Mouse (Mus musculus): ENCODE measurements around the gene Ppp2r5a. TPM values are rescaled to one million over a fixed set of nuclear protein-coding genes. Genes with fewer than 3 reads are reported as not detected.
A peak's percentile ranks its signal among the peaks of the same experiment; 100 is the strongest.

Gene Ppp2r5a
- polyA plus RNA-seq, 1 experiment from 2014 or later, result 22.8 TPM

GRCm38 (mm10) chr1:191378080-191378479 lies 25.0 kb downstream of the Ppp2r5a start:
- H3K27ac ChIP-seq (ENCODE audit: low read length), result no peak overlapping the region
- no peak for ATAC-seq (replicated peaks; ENCODE audit: extremely low read depth, insufficient read depth, low FRiP score)

GRCm38 (mm10) chr1:191375644-191375998 lies 27.5 kb downstream of the Ppp2r5a start:
- ATAC-seq (replicated peaks; ENCODE audit: extremely low read depth, insufficient read depth, low FRiP score), result no peak
- Histone ChIP-seq H3K36me3 (ENCODE audit: control insufficient read depth, insufficient read depth) (0 out of 2 replicates have a peak, but pooled peaks cover 2% of the 10 kb centered on the region), H3K9ac (ENCODE audit: low read length) (no peak overlapping the region), H3K27me3 (ENCODE audit: control insufficient read depth, insufficient read depth, low read length) (no peaks in the 10 kb centered on the region), H3K9me3 (replicated peaks; ENCODE audit: control insufficient read depth, low read length) (no peaks in the 10 kb centered on the region), H3K4me2 (ENCODE audit: low read depth, low read length) (0 out of 2 replicates have a peak overlapping the region, but pooled peaks have one; percentile 26), H3K4me3 (ENCODE audit: low read length) (no peak overlapping the region), H3K4me1 (ENCODE audit: control insufficient read depth, insufficient read depth, low read length) (peaks cover 22% of the 10 kb centered on the region), H3K27ac (ENCODE audit: low read length) (peak overlapping the region; percentile 48)
- 38% methylated on average over 5 of the region's 5 CpGs for WGBS

More at GRCm38 (mm10) chr1:191378080-191378479, 25.0 kb downstream of the Ppp2r5a start:
- WGBS, result 96% methylated on average over 2 of the region's 2 CpGs
- no peak overlapping the region for H3K4me2 ChIP-seq (ENCODE audit: low read depth, low read length)
- no peak overlapping the region for H3K9ac ChIP-seq (ENCODE audit: low read length)
- no peaks in the 10 kb centered on the region for H3K36me3 ChIP-seq (ENCODE audit: control insufficient read depth, insufficient read depth)
- H3K27me3 ChIP-seq (ENCODE audit: control insufficient read depth, insufficient read depth, low read length), result no peaks in the 10 kb centered on the region
- no peak overlapping the region for H3K4me3 ChIP-seq (ENCODE audit: low read length)
- no peaks in the 10 kb centered on the region for H3K9me3 ChIP-seq (replicated peaks; ENCODE audit: control insufficient read depth, low read length)
- H3K4me1 ChIP-seq (ENCODE audit: control insufficient read depth, insufficient read depth, low read length), result peaks cover 26% of the 10 kb centered on the region

GRCm38 (mm10) chr1:191374993-191375643 lies 28.0 kb downstream of the Ppp2r5a start:
- WGBS, result 50% methylated on average over 10 of the region's 10 CpGs
- H3K27ac ChIP-seq (ENCODE audit: low read length), result no peak overlapping the region
- H3K4me1 ChIP-seq (ENCODE audit: control insufficient read depth, insufficient read depth, low read length), result peaks cover 22% of the 10 kb centered on the region
- H3K9ac ChIP-seq (ENCODE audit: low read length), result no peak overlapping the region
- no peak overlapping the region for H3K4me3 ChIP-seq (ENCODE audit: low read length)
- H3K4me2 ChIP-seq (ENCODE audit: low read depth, low read length), result peak overlapping the region; percentile 26; the same call in 1 of the 2 replicates
- 0 out of 2 replicates have a peak, but pooled peaks cover 2% of the 10 kb centered on the region for H3K36me3 ChIP-seq (ENCODE audit: control insufficient read depth, insufficient read depth)
- no peaks in the 10 kb centered on the region for H3K27me3 ChIP-seq (ENCODE audit: control insufficient read depth, insufficient read depth, low read length)
- ATAC-seq (replicated peaks; ENCODE audit: extremely low read depth, insufficient read depth, low FRiP score), result no peak
- H3K9me3 ChIP-seq (replicated peaks; ENCODE audit: control insufficient read depth, low read length), result no peaks in the 10 kb centered on the region

DNA sequence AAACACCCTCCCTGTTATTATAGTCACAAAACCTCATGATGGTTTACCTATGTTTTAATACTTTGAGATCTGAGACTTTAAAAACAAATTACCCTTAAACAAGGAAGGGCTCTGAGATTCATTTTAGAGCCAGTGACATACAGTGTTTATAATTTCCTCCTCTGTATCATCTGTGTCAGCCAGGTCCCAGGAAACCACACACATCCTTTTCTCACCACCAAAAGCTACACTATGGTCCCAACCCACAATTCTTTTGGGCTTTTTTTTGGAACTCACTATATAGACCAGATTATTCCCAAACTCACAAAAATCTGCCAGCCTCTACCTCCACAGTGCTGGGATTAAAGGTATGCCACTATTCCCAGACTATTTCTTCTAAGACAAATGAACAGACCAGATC lies 33.9 kb downstream of the Ppp2r5a start:
- peaks cover 11% of the 10 kb centered on the region for H3K4me1 ChIP-seq (ENCODE audit: control insufficient read depth, insufficient read depth, low read length)
- no peaks in the 10 kb centered on the region for H3K27me3 ChIP-seq (ENCODE audit: control insufficient read depth, insufficient read depth, low read length)
- no peak overlapping the region for H3K4me3 ChIP-seq (ENCODE audit: low read length)
- H3K9me3 ChIP-seq (replicated peaks; ENCODE audit: control insufficient read depth, low read length), result no peaks in the 10 kb centered on the region
- ATAC-seq (replicated peaks; ENCODE audit: extremely low read depth, insufficient read depth, low FRiP score), result no peak
- peaks cover 18% of the 10 kb centered on the region for H3K36me3 ChIP-seq (ENCODE audit: control insufficient read depth, insufficient read depth)
- H3K9ac ChIP-seq (ENCODE audit: low read length), result no peak overlapping the region
- no peak overlapping the region for H3K4me2 ChIP-seq (ENCODE audit: low read depth, low read length)
- no peak overlapping the region for H3K27ac ChIP-seq (ENCODE audit: low read length)

GRCm38 (mm10) chr1:191368193-191368592 lies 34.9 kb downstream of the Ppp2r5a start:
- Histone ChIP-seq H3K4me2 (ENCODE audit: low read depth, low read length) (no peak overlapping the region), H3K9ac (ENCODE audit: low read length) (no peak overlapping the region), H3K36me3 (ENCODE audit: control insufficient read depth, insufficient read depth) (peaks cover 18% of the 10 kb centered on the region), H3K4me1 (ENCODE audit: control insufficient read depth, insufficient read depth, low read length) (peaks cover 9% of the 10 kb centered on the region), H3K9me3 (replicated peaks; ENCODE audit: control insufficient read depth, low read length) (no peaks in the 10 kb centered on the region), H3K27ac (ENCODE audit: low read length) (no peak overlapping the region), H3K4me3 (ENCODE audit: low read length) (no peak overlapping the region), H3K27me3 (ENCODE audit: control insufficient read depth, insufficient read depth, low read length) (no peaks in the 10 kb centered on the region)
- 74% methylated on average over 4 of the region's 4 CpGs for WGBS
- no peak for ATAC-seq (replicated peaks; ENCODE audit: extremely low read depth, insufficient read depth, low FRiP score)

DNA sequence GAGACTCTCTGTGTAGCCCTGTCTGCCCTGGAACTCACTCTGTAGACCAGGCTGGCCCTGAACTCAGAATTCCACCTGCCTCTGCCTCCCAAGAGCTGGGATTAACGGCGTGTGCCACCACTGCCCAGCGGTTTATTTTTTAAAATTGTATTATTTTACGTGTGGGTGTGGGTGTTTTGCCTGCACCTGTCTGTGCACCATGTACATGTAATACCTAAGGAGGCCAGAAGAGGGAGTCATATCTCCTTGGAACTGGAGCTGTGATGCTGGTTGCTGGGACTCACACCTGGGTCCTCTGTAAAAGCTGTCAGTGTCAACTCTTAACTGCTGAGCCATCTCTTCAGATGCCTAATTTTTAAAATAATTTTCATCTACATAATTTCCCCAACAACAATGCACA lies 38.6 kb downstream of the Ppp2r5a start:
- WGBS, result 76% methylated on average over 4 of the region's 4 CpGs
- Histone ChIP-seq H3K4me3 (ENCODE audit: low read length) (no peak overlapping the region), H3K9ac (ENCODE audit: low read length) (no peak overlapping the region), H3K27me3 (ENCODE audit: control insufficient read depth, insufficient read depth, low read length) (no peaks in the 10 kb centered on the region), H3K27ac (ENCODE audit: low read length) (no peak overlapping the region), H3K36me3 (ENCODE audit: control insufficient read depth, insufficient read depth) (peaks cover 31% of the 10 kb centered on the region), H3K9me3 (replicated peaks; ENCODE audit: control insufficient read depth, low read length) (no peaks in the 10 kb centered on the region), H3K4me2 (ENCODE audit: low read depth, low read length) (no peak overlapping the region), H3K4me1 (ENCODE audit: control insufficient read depth, insufficient read depth, low read length) (no peaks in the 10 kb centered on the region)
- no peak for ATAC-seq (replicated peaks; ENCODE audit: extremely low read depth, insufficient read depth, low FRiP score)

- no peaks in the 10 kb centered on the region for H3K27me3 ChIP-seq (ENCODE audit: control insufficient read depth, insufficient read depth, low read length)
- no peaks in the 10 kb centered on the region for H3K4me1 ChIP-seq (ENCODE audit: control insufficient read depth, insufficient read depth, low read length)
- H3K36me3 ChIP-seq (ENCODE audit: control insufficient read depth, insufficient read depth), result peaks cover 36% of the 10 kb centered on the region
- H3K27ac ChIP-seq (ENCODE audit: low read length), result no peak overlapping the region
- H3K9me3 ChIP-seq (replicated peaks; ENCODE audit: control insufficient read depth, low read length), result no peaks in the 10 kb centered on the region
- H3K9ac ChIP-seq (ENCODE audit: low read length), result no peak overlapping the region
- no peak for ATAC-seq (replicated peaks; ENCODE audit: extremely low read depth, insufficient read depth, low FRiP score)
- H3K4me3 ChIP-seq (ENCODE audit: low read length), result no peak overlapping the region
- 73% methylated on average over 6 of the region's 6 CpGs for WGBS
- no peak overlapping the region for H3K4me2 ChIP-seq (ENCODE audit: low read depth, low read length)
These were observed 40.7 kb downstream of the Ppp2r5a start for GRCm38 (mm10) chr1:191362412-191362811.

DNA sequence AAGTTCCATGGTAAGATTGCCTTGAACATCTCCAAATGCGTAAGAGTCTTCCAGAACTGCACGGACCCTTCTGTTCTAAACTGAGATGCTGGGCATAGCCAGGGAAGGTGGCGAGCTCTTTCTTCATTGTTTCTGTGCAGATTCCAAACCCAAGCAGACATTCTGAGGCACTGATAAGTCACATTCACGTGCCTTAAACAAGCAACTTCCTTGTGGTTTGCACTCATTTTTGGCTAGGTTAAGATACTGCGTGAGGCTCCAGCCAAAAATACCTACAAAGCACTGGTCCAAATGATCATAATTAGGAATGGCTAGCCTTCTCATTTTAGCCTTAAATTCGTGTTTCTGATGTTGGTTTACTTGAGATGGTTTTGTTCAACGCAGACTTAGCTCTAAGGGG lies 43.6 kb downstream of the Ppp2r5a start:
- no peak overlapping the region for H3K9ac ChIP-seq (ENCODE audit: low read length)
- ATAC-seq (replicated peaks; ENCODE audit: extremely low read depth, insufficient read depth, low FRiP score), result no peak
- no peak overlapping the region for H3K27ac ChIP-seq (ENCODE audit: low read length)
- 77% methylated on average over 7 of the region's 7 CpGs for WGBS
- no peaks in the 10 kb centered on the region for H3K27me3 ChIP-seq (ENCODE audit: control insufficient read depth, insufficient read depth, low read length)
- H3K4me1 ChIP-seq (ENCODE audit: control insufficient read depth, insufficient read depth, low read length), result no peaks in the 10 kb centered on the region
- peaks cover 48% of the 10 kb centered on the region for H3K36me3 ChIP-seq (ENCODE audit: control insufficient read depth, insufficient read depth)
- H3K4me3 ChIP-seq (ENCODE audit: low read length), result no peak overlapping the region
- no peak overlapping the region for H3K4me2 ChIP-seq (ENCODE audit: low read depth, low read length)
- no peaks in the 10 kb centered on the region for H3K9me3 ChIP-seq (replicated peaks; ENCODE audit: control insufficient read depth, low read length)

GRCm38 (mm10) chr1:191356936-191357335 lies 46.1 kb downstream of the Ppp2r5a start:
- Histone ChIP-seq H3K4me2 (ENCODE audit: low read depth, low read length) (no peak overlapping the region), H3K9ac (ENCODE audit: low read length) (no peak overlapping the region), H3K9me3 (replicated peaks; ENCODE audit: control insufficient read depth, low read length) (no peaks in the 10 kb centered on the region), H3K27ac (ENCODE audit: low read length) (no peak overlapping the region), H3K4me3 (ENCODE audit: low read length) (no peak overlapping the region), H3K36me3 (ENCODE audit: control insufficient read depth, insufficient read depth) (peaks cover 54% of the 10 kb centered on the region), H3K4me1 (ENCODE audit: control insufficient read depth, insufficient read depth, low read length) (0 out of 2 replicates have a peak, but pooled peaks cover 2% of the 10 kb centered on the region), H3K27me3 (ENCODE audit: control insufficient read depth, insufficient read depth, low read length) (no peaks in the 10 kb centered on the region)
- WGBS, result 47% methylated on average over 1 of the region's 1 CpGs
- no peak for ATAC-seq (replicated peaks; ENCODE audit: extremely low read depth, insufficient read depth, low FRiP score)

Measured in heart, embryonic 16.5 days (tissue).